In the genomic region with DNA sequence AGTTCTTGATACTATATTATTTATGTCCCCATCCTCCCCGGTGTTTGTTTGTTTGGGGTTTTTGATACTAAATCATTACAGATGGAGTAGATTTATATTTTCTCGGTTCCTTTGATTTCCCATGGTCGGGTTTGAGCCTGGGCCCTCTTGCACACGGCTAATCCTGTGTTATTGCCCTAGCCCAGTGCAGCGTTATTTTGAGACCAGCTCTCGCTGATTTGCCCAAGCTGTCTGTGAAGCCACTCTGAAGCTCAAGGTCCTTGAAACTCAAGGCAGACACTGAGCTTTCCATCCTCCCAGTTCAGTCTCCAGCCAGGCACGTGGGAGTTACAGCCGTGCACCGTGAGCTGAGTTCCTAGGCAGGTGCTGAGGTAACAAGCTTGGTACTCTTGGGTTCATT, we compare ENCODE assay signal across 20 mouse cellular contexts. TPM values are rescaled to one million over a fixed set of nuclear protein-coding genes. Genes with fewer than 3 reads are reported as not detected.
"Had no signal": no experiment of that assay in that cellular context is flagged by ENCODE, and none has a peak within 500 bp of the region (broad histone marks: within the 10 kb centered on the region; RNA-seq: fewer than 3 reads in every experiment).

No protein-coding gene starts in this region.

- DNase-seq: lung, adult 18-20 months; lung, embryonic 14.5 days; lung, postnatal 10 days; lung, postnatal 4 days; midbrain, embryonic 14.5 days; retina, postnatal 1 day; right cerebral cortex, adult 18-20 months; right cerebral cortex, postnatal 25 days; right cerebral cortex, postnatal 4 days; spleen, adult 18-20 months; thymus, adult 18-20 months; thymus, postnatal 14 days; thymus, postnatal 36 days had no signal

- H3K27ac ChIP-seq: midbrain, embryonic 10.5 days; midbrain, embryonic 12.5 days; neural tube, embryonic 13.5 days; neural tube, embryonic 15.5 days had no signal

- H3K4me3 ChIP-seq: midbrain, embryonic 10.5 days; midbrain, embryonic 12.5 days; myocyte; neural tube, embryonic 13.5 days; neural tube, embryonic 15.5 days had no signal

RNA-seq across cellular contexts. Expression of a gene that starts 10.6 kb away (rescaled TPM):
- total RNA-seq: megakaryocyte, adult 5-6 weeks; megakaryocyte-erythroid progenitor cell, adult 5-6 weeks had no signal

RNA-seq across cellular contexts. Expression of a gene that starts 47.2 kb away (rescaled TPM):
- total RNA-seq: megakaryocyte, adult 5-6 weeks; megakaryocyte-erythroid progenitor cell, adult 5-6 weeks had no signal
